Mouse (Mus musculus) cortical plate, adult 2 months (tissue): ENCODE results near the gene Exosc1. TPM values are rescaled to one million over a fixed set of nuclear protein-coding genes. Genes with fewer than 3 reads are reported as not detected.

Experiments
- H3K27ac ChIP-seq: fragments of 200-500 bp; 2 replicates; pipeline ENCODE4 v1.5.1; 2012; ENCODE audit warnings: low read length, control low read depth, inconsistent platforms; ENCODE audit not compliant: insufficient read depth
- H3K4me1 ChIP-seq: fragments of 200-500 bp; 2 replicates; pipeline ENCODE4 v1.6.1; 2011; ENCODE audit warnings: low read length; ENCODE audit not compliant: control insufficient read depth, insufficient read depth
- H3K4me3 ChIP-seq: fragments of 200-500 bp; 2 replicates; pipeline ENCODE4 v1.5.1; 2011; ENCODE audit warnings: mild to moderate bottlenecking, low read length, control low read depth; ENCODE audit not compliant: insufficient read depth
- CTCF ChIP-seq: fragments of 200-500 bp; IDR thresholded peaks from 2 replicates; pipeline ENCODE4 v1.5.1; 2011; ENCODE audit warnings: mild to moderate bottlenecking, control low read depth, low read length; ENCODE audit not compliant: insufficient read depth; ENCODE audit errors: extremely low read depth
- POLR2A ChIP-seq: fragments of 200-500 bp; IDR thresholded peaks from 2 replicates; pipeline ENCODE4 v1.6.1; 2011; ENCODE audit warnings: mild to moderate bottlenecking, low read length, control low read depth; ENCODE audit not compliant: insufficient read depth; ENCODE audit errors: extremely low read depth
- polyA plus RNA-seq: library from polyadenylated mRNA; depleted of rRNA; stranded (reverse); fragments of >200 nt; gene quantifications from 2 replicates; pipeline ENCODE4 v1.2.3, GENCODE M21; 2012

Exosc1 gene
- polyA plus RNA-seq, 1 experiment, result 27.8 TPM

DNA sequence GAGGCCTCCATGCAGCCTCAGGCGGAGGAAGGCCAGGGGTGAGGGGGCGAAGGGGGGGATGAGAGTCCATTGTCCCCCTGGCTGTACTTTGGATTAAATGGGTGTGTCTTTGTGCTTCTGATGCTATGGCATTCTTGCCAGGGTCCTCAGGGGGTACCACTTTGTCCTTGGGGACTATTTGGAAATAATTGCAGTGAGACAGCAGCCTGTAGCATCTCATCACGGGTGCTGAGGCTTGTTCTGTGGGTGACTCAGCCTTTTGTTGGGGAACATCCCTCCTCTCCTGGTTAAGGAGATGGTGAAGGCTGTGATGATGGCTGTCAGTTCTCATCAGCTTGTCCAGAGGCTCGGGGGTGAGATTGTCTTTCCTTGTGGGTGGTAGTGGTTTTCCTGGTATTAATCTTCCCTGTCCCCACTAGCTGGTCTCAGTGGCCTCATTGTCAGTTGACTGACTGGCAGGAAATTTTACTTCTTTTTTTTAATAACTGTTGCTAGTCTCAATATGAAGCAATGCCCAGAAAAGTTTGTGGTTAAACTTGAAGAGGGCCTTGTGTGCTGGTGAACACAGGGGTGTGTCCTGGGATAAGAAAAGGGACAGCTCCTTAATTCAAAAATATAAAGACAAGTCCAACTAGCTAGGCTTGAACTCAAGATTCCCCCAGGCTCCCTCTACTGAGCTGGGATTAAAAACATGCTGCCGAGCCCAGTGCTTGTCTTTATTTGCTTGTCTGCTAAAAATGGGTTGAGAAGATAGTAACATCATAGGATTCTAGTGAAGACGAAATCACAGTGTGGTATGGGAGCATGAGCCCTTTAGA lies 19.2 kb downstream of the Exosc1 start:
- H3K27ac ChIP-seq, result no peak overlapping the region
- H3K4me3 ChIP-seq, result peak overlapping the region; percentile 92
- TF ChIP-seq CTCF (no peak), POLR2A (no peak)
- H3K4me1 ChIP-seq, result peaks cover 5% of the 10 kb centered on the region

DNA sequence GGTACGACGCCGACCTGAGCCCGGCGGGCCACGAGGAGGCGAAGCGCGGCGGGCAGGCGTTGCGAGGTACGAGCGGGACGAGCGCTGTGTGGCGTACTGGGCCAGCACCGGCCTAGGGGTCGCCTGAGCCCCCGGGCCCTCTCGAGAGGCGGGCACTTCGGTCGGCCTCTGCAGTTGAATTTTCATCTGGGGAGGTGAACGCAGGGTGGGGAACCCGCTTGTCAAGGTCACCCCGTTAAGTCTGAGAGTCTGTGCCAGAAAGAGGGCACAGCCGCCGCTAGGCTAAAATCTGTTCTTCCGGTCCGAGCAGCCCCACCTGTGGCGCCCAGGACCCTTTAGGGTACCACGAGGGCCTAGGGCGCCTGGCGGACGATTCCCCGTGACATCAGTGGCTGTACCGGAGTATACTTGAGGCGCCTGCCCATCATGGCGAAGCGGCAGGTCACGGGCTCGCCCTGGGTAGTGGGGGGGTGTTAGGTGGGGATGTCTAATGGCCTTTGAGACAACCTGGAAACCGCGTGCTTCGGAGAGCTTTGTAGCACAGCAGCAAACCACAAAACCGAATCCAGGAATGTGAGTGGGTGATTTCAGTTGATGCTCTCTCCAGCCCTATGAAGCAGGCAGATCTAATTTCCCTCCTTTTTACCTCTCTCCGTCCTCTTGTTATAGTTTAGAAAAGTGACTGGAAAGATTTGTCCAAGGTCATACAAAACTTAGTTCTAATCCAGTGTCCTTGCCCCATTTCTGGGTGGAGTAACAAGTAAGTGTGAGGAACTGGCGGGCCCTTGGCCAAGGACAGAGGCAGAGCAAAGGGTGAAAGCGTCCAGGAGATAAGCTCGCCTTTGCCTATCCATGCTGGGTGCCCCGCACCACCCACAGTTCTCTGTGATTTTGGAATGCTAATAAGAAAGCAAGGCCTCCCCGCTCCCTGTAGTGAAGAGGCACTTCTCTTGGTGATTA lies 20.8 kb downstream of the Exosc1 start:
- TF ChIP-seq CTCF, result no peak
- TF ChIP-seq POLR2A, result no peak
- Histone ChIP-seq H3K4me3 (peak overlapping the region; percentile 92), H3K27ac (peak overlapping the region; percentile 75), H3K4me1 (peaks cover 5% of the 10 kb centered on the region)

DNA sequence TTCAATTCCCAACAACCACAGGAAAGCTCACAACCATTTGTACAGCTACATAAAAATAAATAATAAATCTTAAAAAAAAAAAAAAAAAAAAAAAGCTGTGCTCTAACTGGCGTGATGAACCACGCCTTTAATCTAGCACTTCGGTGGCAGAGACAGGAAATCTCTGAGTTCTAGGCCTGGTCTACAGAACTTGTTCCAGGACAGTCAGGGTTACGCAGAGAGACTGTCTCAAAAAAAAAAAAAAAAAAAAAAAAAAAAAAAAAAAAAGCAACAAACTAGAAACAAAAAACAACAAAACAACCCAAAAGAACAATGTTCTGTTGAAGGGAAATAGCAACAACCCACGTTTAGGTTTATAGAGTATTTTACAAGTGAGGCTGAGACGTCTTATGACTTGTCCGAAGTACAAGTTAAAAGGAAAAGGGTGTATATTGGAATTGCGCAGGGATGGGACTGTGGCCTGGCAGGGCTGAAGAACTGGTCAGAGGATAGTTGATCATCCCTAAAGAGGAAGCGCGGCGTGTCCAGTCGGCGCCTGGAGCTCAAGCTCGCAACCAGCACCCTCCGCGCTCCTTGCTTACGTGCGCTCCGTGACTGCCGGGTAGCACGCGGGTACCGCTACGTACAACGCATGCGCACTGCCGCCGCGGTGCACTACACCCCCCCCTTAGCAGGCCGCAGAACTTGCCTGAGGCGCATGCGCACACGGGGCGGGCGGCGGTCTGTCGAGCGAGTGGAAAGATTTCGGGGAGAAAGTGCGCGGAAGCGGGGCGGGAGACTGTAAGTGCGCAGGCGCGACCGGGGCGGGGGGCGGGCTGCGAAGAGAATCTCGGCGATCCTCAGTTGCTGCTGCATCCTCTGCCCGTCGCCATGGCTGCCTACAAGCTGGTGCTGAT lies 21.8 kb downstream of the Exosc1 start, which contains the start of gene Pgam1:
TSS of gene Pgam1 (plus strand) at position 746 of the 896 bp plus-strand sequence.
- peak within 1 kb of the TSS; percentile 92 for H3K4me3 ChIP-seq
- H3K4me1 ChIP-seq, result peaks cover 5% of the 10 kb centered on the region
- TF ChIP-seq CTCF (no peak), POLR2A (peak; percentile 74)
- H3K27ac ChIP-seq, result peak within 1 kb of the TSS; percentile 75

DNA sequence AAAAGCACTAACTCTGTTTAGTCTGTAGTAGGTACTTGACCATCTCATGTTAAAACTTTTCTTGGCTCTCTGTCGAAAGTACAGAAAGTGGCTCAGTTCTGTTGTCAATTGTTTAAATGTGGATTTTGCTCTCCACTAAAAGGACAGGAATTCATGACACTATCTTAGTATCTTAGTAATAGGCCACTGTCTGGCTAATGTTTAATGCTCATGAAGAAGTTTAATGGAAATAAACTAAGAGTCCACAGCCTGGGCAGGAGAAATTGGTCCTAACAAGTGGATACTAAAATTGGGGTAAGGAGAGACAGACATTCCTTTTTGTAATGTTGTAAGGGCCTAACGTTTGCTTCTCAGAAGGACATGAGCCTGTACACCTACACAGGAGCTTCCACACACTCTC lies 22.8 kb downstream of the Exosc1 start:
- TF ChIP-seq POLR2A, result no peak
- TF ChIP-seq CTCF, result no peak
- no peak overlapping the region for H3K27ac ChIP-seq

DNA sequence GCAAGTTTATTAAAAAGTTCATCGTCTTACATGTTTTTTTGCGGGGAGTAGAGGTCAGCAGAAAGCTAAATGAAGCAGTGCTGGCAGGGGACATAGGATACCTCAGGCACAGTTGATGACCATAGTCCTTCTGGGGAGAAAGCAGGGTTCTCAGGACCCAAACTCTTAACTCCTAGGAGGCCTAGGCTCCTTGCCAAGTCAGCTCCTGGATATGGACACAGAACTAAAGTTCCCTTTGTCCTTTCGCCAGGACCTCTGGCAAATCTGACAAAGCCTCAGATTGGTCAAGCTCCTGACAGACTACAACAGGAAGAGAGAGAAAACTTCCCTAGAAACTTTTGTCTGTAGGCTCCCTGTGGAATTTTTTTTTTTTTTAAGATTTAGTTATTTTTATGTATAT lies 24.5 kb downstream of the Exosc1 start:
- no peak overlapping the region for H3K4me3 ChIP-seq
- no peak overlapping the region for H3K27ac ChIP-seq
- TF ChIP-seq POLR2A (no peak), CTCF (no peak)
- H3K4me1 ChIP-seq, result peaks cover 3% of the 10 kb centered on the region; the same call in 1 of the 2 replicates

More for the DNA sequence above, 22.8 kb downstream of the Exosc1 start:
- H3K4me1 ChIP-seq, result peaks cover 5% of the 10 kb centered on the region
- H3K4me3 ChIP-seq, result no peak overlapping the region

DNA sequence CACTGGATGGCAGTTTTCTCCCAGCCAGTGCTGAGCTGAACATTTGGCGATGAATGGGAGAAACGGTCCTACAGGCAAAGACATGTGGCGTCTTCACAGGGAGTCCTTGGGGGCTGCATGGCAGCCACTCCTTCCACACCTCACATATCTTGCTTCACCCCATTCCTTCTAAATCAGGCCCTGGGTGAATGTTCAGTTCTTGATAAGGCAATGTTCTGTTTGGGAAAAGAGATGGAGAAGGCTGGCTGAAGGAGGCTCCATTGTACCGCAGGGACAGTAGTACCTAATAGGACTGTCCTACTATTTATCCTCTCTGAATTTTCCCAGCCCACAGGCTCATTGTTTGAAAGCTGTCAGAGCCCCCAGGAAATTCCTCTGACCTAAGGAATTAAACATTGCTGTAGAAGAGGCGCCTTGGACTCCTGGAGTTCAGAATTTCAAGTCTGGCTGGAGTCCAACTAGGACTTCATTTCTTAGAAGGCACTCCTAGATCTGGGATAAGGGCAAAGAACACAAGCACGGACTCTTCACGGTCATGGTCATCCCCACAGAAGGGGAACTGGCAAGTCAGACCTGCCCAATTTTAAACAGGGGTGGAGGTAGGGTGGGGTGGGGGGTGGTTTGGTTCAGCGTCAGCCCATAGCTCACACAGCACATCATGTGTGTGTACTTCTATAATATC lies 26.0 kb downstream of the Exosc1 start:
- TF ChIP-seq POLR2A (no peak), CTCF (no peak)
- no peaks in the 10 kb centered on the region for H3K4me1 ChIP-seq
- H3K27ac ChIP-seq, result no peak overlapping the region
- no peak overlapping the region for H3K4me3 ChIP-seq

DNA sequence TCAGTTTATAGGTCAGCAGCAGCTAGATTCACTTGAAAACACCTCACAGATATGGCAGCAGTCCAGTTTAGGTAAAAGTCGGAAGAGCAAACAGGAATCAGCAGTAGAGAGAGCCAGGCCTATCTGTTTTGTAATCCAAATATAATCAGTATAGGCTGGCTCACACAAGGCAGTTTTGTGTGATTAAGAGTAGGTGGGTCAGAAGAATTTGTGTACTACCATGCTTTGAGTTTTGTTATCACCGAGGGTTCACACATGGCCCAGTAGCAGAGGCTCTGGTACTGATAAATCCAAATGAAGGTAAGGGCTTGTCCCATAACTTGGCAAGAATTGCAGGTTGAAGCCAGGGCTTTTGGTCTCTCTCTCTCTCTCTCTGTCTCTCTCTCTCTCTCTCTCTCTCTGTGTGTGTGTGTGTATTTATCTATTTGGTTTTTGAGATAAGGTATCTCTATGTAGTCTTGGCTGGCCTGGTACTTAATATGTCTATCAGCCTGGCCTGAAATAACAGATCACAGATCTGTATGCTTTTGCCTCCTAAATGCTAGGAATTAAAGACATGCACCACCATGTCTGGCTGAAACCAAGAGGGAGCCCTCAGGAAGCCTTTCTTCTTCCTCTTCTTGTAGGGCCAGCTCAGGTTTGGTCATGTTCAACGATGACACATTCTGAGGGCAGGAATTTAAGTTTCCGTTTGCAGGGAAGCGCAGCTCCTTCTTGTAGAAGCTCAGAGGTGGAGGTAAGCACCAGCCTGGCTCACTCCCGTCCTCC lies 26.7 kb downstream of the Exosc1 start:
- TF ChIP-seq POLR2A (no peak), CTCF (no peak)
- no peak overlapping the region for H3K27ac ChIP-seq
- H3K4me1 ChIP-seq, result no peaks in the 10 kb centered on the region
- H3K4me3 ChIP-seq, result no peak overlapping the region

DNA sequence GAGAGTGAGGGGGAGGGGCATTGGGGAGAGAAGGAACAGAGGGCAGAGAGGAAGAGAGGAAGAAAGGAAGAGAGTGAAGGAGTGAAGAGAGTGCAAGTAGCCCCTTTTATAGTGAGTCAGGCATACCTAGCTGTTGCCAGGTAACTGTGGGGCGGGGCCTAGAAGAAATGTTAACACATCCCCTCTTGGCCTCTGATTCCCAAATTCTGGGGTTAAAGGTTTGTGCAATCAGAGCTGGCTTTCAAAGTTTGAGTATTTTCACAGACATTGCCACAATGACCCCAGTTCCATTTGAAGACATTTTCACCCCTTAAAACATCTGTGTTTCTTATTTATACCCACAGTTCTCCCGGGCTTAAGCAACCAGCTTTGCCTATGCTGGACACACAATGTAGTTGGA lies 28.0 kb downstream of the Exosc1 start:
- H3K27ac ChIP-seq, result no peak overlapping the region
- no peak overlapping the region for H3K4me3 ChIP-seq
- H3K4me1 ChIP-seq, result no peaks in the 10 kb centered on the region
- no peak for TF ChIP-seq POLR2A
